Mouse (Mus musculus) fibroblast of lung, adult 2 months (primary cell): ENCODE results near the gene Pcsk2.
A peak's percentile ranks its signal among the peaks of the same experiment; 100 is the strongest.

Experiments
- DNase-seq: peaks from one replicate; pipeline ENCODE4 v3.0.0-alpha.2; 2011; ENCODE audit warnings: low read depth

Gene Pcsk2

DNA sequence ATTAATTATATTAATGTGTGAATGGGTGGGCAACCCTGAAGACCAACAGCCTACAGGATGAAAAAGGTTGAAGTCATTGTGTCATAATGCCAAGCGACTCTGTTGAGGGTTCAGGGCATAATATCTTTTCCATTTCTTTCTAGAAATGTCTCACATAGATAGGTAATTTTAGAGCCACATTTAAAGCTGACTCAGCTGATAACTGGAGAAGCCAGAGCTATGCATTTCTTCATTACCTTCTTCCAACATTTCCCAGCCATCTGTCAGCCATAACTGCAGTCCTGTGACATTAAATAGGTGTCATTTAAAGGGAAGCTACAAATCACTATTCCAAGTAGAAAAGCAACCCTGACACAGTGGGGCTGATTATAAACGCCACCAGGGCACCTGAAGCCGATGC is 189.5 kb downstream of the Pcsk2 start:
- DNase-seq, result no peak

DNA sequence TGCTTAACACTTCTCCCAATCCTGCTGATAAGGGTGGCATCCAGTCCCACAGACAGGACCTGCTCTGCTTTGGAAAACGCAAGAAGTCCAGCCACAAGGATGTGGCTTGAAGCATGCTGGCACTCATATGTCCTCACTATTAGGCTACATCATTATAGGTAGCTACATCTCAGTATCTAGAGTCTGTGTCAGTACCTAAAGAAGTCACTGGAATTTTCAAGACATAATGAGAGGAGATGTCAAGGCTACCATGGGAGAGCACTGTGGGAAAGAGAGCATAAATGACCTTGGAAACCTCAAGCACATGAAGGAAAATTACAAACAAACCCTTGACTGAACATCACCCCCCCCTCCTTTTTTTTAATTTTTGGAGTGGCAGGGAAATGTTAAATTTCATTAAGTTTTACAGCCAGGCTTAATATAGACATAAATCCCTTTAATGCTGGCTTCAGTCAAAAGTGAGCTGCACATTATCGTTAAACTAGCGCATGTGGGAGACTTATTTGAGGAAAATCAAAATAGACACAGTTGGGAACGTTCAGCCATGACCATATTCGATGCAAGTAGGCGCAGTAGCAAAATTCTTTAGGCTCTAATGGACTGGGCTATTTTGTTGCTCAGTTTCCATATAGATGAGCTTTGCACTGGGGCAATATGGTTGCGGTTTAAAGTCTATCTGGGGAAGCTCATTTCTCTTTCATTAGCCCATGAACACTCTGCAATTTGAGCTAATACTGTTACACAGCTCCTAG is 193.7 kb downstream of the Pcsk2 start:
- no peak for DNase-seq

DNA sequence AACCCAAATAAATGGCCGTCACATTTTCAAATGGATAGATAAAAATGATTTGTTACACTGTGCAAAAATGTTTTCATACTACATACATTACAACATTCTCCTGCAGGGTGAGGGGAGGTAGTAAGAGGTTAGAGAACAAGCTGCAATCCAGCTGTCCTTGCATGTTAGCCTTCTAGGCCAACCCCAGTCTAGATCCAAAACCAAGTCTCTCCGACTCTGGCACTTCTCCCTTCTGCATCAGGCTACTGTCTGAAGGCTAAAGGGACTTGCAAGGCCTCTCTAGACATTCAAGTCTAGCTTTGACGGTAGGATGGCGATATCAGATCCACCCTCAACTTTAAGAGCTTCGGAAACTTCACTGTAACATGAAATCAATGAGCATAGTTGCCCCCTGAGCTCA is 196.5 kb downstream of the Pcsk2 start:
- no peak for DNase-seq

DNA sequence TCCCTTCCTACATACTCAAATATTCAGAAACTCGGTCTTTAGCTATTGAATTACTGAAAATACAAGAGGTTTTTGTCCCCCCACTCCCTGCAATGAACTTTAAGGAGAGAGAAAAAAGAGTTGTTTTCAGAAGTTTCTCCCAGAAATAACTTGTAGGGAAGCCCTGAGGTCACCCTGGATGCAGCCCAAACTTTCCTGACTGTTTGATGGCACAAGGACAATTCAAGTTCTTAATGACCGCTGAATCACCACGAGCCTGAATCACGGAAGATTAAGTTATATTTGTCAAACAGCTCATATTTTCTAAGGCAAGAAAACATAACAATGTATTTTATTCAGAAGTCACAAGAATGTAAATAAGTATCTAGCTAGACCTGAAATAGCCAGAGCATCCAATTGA is 197.1 kb downstream of the Pcsk2 start:
- DNase-seq, result no peak

DNA sequence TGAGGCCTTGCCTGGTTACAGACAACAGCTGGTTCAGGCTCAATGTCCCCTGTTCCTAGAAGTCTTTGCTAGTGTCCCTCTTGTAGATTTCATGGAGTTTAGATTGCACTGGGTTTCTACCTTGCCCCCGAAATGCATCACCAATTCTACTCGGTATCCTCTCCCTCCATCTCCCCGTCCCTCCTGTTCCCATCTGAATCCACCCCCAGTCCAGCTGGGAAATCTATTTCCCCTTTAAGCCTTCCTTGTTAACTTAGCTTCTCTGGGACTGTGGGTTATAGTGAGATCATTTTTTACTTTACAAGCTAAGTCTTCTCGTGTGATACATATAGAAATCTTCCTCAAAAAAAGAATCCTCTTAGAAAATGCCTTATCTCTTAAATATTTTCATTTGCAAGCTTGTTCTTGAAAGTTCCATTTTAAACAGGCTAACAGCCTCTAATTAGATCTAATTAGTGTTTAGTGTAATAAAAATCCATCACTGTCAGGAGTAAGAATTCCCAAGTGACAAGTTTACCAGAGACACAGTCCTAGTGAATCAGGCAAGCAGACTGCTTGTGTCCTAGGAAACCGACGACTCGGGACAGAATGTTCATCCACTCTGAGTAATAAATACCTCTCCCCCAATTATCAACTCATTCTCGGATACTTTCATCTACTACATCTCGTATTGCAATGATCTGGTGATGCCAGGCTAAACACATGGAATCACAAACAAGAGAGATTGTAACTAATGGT is 206.3 kb downstream of the Pcsk2 start:
- DNase-seq, result no peak

DNA sequence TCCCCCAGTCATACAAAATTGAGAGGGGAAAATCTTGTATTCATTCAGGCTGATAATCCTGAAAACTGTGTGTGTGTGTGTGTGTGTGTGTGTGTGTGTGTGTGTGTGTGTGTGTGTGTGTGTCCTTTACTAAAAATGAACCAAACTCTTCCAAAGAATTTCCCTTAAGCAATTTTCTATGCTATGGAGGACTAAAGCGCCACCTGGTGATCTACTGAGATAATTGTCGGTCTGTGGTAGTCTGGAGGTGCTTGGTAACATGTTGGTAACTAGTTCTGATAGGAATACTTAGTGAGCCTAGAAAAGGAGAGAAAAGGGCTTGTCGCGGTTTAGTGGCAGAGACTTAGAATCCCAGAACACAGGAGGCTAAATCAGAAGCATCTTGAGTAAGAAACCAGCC is 230.5 kb downstream of the Pcsk2 start:
- DNase-seq, result no peak

DNA sequence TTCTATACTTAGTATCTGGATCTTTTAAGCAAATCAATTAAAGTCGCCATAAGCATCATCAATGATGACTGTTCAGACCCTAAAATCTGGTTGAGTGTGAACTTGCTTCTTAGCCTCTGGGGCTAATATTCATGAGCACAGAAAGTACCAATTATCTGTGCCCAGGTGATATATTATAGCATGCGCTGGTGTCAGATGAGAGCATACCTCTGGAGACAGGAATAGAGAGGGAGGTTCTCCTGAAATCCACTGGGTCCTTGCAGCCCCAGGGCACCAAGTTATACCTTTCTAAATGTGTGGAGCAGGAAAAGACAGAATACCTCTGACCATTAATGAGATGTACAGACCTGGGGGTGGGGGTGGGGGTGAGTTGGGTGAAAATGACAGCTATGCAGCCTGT is 234.4 kb downstream of the Pcsk2 start:
- DNase-seq, result no peak

DNA sequence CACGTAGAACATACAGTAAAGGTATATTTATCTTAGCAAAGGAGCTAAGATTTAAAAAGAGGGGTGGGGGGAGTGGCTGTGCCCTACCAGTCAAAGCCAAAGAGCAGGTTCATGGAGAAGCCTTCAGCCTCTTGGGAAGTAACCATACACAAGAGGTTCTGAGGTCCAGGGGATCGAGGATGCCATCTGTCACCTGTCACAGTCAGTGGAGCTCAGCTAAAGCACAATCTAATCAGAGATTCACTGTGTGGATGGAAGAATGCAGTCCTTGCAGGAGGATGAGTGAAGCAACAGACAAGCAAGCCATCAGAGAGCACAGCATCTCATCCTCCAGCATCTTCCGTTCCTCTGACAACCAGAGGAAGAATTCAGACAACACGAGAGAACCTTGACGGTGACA is 244.0 kb downstream of the Pcsk2 start:
- no peak for DNase-seq

DNA sequence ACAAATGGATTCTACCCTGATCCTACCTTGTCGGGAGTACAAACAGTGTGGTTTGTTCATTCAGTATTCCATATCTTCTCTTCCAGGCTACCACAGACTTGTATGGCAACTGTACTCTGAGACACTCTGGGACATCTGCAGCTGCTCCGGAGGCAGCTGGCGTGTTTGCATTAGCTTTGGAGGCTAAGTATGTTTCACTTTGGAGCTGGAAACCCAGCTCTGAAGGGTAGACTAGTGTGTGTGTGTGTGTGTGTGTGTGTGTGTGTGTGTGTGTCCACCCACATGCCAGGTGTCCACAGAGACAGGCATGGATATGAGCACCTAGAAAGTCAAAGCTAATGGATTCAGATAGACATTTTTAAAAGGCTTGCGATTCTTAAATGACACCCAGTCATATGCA is 249.9 kb downstream of the Pcsk2 start:
- DNase-seq, result no peak

DNA sequence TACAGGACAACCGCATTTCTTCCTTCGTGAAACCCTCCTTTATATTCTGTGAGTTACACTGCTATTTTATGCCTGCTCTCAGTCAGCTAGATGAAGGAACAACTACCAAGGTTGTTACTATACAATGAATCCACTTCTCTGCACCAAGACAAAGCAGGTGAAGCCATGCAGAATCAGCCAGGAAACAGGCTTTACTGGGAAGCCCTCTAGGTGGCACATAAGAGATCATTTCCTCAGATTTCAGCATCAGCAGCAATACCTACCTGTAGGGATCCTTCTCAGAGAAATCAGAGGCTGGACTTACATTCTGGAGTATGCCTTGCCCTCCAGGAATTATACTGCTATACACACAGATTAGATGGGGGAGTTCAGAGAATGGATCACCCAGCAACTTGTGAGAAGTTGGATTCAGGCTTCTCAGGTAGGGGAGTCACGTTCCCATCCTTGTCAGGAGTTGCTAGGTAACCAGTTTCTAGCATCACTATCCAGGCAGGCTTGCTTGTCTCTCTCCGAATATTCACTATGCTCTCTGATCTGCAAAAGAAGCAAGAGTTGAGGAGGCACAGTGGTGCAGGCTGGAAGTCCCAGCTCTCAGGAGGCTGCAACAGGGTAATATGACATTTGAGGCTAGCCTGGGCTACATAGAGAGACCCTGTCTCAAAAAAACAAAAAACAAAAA is 250.5 kb downstream of the Pcsk2 start:
- no peak for DNase-seq

DNA sequence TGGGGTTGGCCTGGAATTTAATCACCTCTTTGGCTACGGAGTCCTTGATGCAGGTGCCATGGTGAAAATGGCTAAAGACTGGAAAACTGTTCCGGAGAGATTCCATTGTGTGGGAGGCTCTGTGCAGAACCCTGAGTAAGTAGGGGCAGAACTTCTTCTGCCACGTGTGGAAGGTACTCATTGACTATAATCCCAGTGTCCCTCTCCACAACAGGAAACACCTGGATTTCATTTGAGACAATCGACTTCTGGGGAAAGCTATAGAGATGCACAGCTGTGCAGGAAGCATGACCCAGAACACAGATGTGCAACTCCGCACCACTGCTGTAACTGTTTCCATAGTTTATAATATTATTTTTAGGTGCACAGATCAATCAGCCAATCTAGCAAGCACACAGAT is 255.1 kb downstream of the Pcsk2 start:
- DNase-seq, result no peak

DNA sequence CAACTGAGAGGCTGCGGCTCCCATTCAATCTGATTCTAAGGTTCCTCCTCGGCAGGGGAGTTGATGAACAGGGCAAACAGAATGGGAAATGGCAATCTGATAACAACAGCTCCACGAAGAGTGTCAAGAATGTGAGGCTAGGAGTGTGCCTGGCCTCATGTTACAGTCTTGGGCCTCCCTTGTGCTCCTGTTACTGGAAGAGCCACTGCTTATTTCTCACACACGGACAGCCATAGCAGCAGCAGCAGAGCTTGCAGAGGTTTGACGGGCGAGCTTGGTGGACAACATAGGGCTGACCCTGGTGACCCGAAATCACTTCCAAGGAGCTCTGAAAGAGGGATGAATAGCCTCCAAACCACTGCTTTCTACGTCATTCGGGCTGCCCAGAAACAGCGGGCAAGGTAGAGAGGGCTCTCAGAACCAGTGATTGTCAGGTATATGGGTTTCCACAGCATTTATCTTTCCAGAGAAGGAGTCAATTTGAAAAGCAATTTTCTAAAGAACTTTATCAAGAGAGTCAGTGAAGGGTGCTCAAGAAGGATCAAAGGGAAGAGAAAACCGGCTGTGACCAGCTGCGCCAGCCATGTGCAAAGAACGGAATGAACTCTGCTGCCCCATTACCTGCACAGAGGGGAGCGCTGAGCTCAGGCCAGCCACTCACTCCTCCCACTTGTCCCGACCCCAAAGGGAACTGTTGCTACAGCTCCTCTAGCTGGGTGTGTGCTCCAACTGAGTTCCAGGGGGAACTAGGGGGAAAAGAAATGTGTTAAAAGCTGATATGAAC is 260.4 kb downstream of the Pcsk2 start:
- DNase-seq, result no peak

DNA sequence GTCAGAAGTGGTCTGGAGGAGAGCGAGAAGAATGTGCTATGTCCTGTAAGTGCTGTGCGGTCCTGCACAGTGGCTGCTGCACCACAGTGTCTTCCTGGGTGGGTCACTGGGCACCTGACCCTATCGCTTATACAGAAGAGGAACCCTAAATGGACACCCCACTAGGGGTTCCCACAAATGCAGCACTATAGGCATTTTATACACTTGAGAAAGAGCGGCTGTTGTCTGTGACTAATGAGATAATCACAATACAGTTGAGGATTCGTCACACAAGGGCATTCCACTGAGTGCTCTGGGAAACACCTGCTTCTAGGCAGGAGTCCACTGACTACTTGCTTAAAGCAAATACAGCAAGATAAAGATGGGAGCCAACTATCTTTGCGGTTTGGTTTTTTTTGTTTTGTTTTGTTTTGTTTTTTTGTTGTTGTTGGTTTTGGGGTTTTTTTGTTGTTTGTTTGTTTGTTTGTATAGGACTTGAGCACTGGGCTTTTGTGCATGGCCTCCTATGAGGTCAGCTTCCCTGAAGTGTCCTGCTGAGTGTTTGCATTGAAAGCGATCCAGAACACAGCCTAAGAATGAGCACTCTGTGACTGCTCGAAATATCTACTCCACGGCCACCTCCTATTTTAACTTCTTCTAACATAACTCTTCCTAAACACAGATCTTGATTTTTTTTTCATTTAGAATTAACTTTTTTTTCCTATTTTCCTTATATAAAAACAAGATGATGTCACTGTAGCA is 261.1 kb downstream of the Pcsk2 start:
- no peak for DNase-seq

DNA sequence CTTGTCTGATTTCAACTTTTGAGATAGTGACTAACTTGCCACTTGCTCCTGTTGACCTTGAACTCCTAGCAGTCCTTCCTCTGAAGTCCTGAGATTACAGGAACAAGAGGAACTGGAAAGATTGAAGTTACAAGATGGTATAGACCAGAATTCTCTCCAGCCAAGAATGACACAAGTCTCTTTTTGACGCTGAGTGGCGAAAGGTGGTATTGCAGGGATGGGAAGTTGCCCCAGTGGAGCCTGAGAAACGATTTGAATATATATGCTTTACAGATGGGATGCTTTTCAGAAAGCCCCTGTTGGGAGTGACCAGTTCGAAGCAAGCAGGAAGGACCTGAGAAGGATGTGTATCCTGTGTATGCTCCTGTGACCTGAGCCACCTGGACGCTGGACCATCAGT is 262.8 kb downstream of the Pcsk2 start:
- DNase-seq, result no peak

DNA sequence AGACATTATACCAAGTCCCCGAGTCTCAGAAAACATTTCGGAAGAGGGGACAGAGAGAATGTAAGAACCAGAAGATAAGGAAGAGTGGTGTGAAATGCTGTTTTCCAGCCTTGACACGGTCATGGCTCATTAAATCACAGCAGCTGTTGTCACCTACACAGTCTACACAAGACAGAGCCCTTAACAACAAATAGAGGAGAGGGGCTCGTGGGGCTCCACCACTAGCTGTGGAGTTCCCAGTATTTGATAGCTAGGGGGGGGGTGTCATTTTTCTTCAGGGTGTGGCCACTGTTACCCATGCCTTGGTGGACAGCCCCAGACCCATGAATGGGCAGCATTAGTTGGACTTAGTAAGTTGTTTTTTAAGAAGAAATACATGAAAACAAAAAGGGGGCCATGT is 266.3 kb downstream of the Pcsk2 start:
- no peak for DNase-seq

DNA sequence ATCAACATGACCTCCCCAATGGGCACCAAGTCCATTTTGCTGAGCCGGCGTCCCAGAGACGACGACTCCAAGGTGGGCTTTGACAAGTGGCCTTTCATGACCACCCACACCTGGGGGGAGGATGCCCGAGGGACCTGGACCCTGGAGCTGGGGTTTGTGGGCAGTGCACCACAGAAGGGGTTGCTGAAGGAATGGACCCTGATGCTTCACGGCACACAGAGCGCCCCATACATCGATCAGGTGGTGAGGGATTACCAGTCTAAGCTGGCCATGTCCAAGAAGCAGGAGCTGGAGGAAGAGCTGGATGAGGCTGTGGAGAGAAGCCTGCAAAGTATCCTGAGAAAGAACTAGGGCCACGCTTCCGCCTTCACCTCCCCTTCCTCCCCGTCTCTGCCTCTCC is 267.5 kb downstream of the Pcsk2 start:
- DNase-seq, result no peak

DNA sequence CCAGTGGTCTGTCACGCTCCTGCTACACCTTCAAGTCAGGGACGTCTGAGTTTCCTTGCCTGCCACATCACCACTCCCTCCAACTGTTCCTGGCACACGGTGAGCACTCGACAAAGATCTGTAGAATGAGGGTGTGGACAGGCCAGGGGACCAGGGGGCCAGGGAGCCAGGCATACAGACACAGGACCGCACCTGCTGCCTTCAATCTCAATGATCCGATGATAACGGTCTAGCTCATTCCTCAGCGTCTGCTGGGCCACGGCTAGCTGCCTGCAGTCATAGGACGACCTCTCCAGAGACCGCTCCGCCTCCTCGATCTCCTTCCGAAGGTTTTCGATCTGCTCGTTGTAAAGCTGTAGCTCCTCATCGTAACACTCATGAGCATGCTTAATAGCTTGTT is 285.7 kb downstream of the Pcsk2 start:
- no peak for DNase-seq

DNA sequence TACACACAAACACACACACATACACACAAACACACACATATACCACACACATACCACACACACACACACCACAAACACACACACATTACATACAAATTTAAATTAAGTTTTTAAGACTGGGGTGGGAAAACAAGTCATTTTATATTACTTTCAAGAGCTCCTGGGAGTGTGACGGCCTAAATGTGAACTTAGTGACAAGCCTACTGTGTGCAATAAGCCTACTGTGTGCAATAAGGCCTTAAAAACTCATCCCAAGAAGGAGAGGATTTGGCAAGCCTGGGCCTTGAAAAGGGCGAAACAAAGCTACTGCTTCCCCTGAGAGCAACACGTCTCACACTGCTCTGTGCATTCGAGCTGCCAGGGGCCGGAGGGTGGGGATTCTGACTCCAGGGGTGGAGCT is 286.8 kb downstream of the Pcsk2 start:
- DNase-seq, result no peak

DNA sequence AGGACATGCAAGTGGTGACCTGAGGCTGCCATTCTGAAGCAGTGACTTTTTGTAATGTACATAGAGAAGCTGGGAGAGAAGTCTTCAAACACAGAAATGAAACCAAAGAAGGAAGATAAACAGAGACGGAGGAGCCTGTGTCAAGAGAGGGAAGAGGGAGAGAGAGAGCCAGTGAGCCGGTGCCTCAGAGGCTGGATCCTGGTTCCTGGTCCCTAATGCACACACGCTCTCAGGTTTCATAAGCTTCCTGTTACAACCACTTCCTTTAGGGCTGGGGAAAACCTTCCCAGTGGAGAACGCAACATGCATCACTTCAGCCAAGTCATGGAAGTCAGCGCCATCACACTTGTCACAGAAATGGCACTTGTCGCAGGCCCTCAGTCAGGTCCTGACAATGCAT is 288.1 kb downstream of the Pcsk2 start:
- DNase-seq, result no peak

DNA sequence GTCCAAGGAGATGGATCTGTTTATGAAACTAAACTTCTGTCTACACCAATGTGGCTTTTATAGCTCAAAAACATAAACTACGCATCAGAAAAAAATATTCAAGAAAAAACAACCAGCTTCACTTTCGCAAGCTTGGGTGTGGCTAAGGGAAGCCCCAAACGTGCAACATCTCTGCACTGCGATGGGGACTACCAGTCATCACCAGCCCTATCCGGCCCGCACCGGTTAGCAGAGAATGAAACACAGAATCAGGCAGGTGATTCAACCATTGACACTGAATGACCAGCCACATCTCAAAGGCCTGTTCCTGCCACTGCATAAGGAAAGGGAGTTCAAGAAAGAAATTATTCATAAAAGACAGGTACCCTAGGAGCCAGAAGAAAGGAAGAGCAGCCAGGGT is 289.9 kb downstream of the Pcsk2 start:
- DNase-seq, result no peak

DNA sequence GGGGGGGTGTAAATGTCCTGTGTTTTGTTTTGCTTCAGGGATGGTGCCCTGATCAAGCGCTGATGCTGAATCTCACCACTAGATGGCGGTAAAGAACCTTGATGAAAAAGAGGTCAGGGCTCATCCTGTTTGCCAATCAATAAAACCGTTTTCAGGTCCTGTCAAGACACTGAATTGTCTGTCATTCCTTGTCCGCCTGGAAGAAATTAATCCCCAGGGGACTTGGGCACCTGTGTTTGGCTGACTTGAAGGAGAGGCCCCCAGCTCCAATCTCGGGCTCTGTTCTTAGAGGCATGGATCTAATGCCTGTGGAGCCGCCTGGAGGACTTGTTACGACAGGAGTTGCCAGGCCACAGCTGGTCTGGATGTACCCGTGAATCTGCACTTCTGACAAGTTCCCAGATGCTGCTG is 291.3 kb downstream of the Pcsk2 start:
- DNase-seq, result peak; percentile 58

DNA sequence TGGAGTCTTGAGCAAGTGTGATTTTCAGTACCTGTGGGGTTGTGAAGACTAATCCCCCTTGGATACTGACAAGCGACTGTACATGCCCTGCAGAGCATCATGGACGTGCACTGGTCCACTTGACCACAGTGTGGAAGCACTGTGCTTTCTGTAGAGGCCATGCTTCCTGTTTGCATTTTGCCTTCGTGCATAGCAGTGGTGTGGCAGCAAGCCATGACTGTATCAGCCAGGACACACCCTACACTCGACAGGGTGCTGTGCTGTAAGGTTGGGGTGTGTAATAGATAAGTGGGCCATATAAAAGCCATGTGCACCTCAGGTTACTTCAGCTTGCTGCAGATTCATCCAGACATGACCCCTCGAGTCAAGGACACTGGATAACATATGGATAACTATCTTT is 292.7 kb downstream of the Pcsk2 start:
- DNase-seq, result no peak
